Comparison of ENCODE assay signal across 9 mouse cellular contexts in genomic region chr3:87909381-87909780, GRCm38 (mm10). TPM values are rescaled to one million over a fixed set of nuclear protein-coding genes. Genes with fewer than 3 reads are reported as not detected.
A peak's percentile ranks its signal among the peaks of the same experiment; 100 is the strongest.
DNase-seq lines count a peak whose midpoint lies in the region; ATAC-seq and TF ChIP-seq lines count a peak whose summit lies in the region.
"Had no signal": no experiment of that assay in that cellular context is flagged by ENCODE, and none has a peak within 500 bp of the region (broad histone marks: within the 10 kb centered on the region; RNA-seq: fewer than 3 reads in every experiment).

No protein-coding gene starts in this region.

- ATAC-seq in lung, postnatal 0 days = no peak
- ATAC-seq in intestine, embryonic 14.5 days (replicated peaks; ENCODE audit: low FRiP score, low TSS enrichment, low read depth) = no peak
- ATAC-seq: CD4-positive, CD25-positive, alpha-beta regulatory T cell, adult 4 months had no signal

- H3K9ac ChIP-seq in lung, postnatal 0 days (replicated peaks; ENCODE audit: low read depth) = no peak overlapping the region
- no peak overlapping the region for H3K9ac ChIP-seq in intestine, embryonic 14.5 days (ENCODE audit: low read length)

- peaks cover 5% of the 10 kb centered on the region; the same call in 1 of the 2 replicates for H3K36me3 ChIP-seq in lung, postnatal 0 days (ENCODE audit: insufficient read depth, low read length)
- peaks cover 13% of the 10 kb centered on the region for H3K36me3 ChIP-seq in intestine, embryonic 14.5 days (ENCODE audit: control insufficient read depth, insufficient read depth, low read length)
- peaks cover 11% of the 10 kb centered on the region for H3K36me3 ChIP-seq in small intestine, adult 2 months (ENCODE audit: control insufficient read depth, insufficient read depth, low read length)

- no peak overlapping the region for H3K4me3 ChIP-seq in lung, postnatal 0 days (ENCODE audit: low read depth, low read length)
- H3K4me3 ChIP-seq in intestine, embryonic 14.5 days (ENCODE audit: low read depth, low read length) = no peak overlapping the region
- no peak overlapping the region for H3K4me3 ChIP-seq in small intestine, adult 2 months (ENCODE audit: low read depth, low read length)

- TF ChIP-seq EP300 in lung, postnatal 0 days (IDR thresholded peaks at IDR 0.05) = no peak

- peak; percentile 19 for DNase-seq in cerebellum, adult 9-11 months
- no peak for DNase-seq in cerebellum, adult 18-20 months
- DNase-seq in lung, postnatal 0 days (ENCODE audit: low spot score) = peak; percentile 36
- DNase-seq in lung, postnatal 4 days = no peak
- no peak for DNase-seq in intestine, embryonic 14.5 days (ENCODE audit: low spot score)
- no peak for DNase-seq in thymus, postnatal 4 days
- DNase-seq in adrenal gland, postnatal 4 days (ENCODE audit: low spot score in 2 of 2) = no peak

- H3K4me1 ChIP-seq in lung, postnatal 0 days (ENCODE audit: insufficient read depth, low read depth, low read length) = peaks cover 28% of the 10 kb centered on the region
- peaks cover 36% of the 10 kb centered on the region for H3K4me1 ChIP-seq in intestine, embryonic 14.5 days (replicated peaks; ENCODE audit: control insufficient read depth, insufficient read depth, low read length)
- H3K4me1 ChIP-seq in small intestine, adult 2 months (ENCODE audit: control insufficient read depth, insufficient read depth, insufficient read length, low read length) = peaks cover 23% of the 10 kb centered on the region

- 85% methylated on average over 2 of the region's 2 CpGs for WGBS in lung, postnatal 0 days
- WGBS in intestine, embryonic 14.5 days = 93% methylated on average over 2 of the region's 2 CpGs
- whole genome bisulfite sequencing in small intestine, adult 2 months = 86% methylated on average over 2 of the region's 2 CpGs

- H3K9me3 ChIP-seq in lung, postnatal 0 days (ENCODE audit: low read length) = no peaks in the 10 kb centered on the region
- H3K9me3 ChIP-seq in intestine, embryonic 14.5 days (ENCODE audit: control insufficient read depth, low read length) = no peaks in the 10 kb centered on the region

- H3K4me2 ChIP-seq in lung, postnatal 0 days (replicated peaks; ENCODE audit: low read depth, low read length) = peak overlapping the region; percentile 53
- peak overlapping the region; percentile 49 for H3K4me2 ChIP-seq in intestine, embryonic 14.5 days (ENCODE audit: low read length)

- H3K27ac ChIP-seq in lung, postnatal 0 days (ENCODE audit: low read length) = peak overlapping the region; percentile 97
- peak overlapping the region; percentile 72 for H3K27ac ChIP-seq in intestine, embryonic 14.5 days (ENCODE audit: low read depth)
- peak overlapping the region; percentile 69 for H3K27ac ChIP-seq in small intestine, adult 2 months (ENCODE audit: insufficient read depth, low read depth, low read length)

- H3K27me3 ChIP-seq in lung, postnatal 0 days (replicated peaks; ENCODE audit: insufficient read depth, low read length) = no peaks in the 10 kb centered on the region
- no peaks in the 10 kb centered on the region for H3K27me3 ChIP-seq in intestine, embryonic 14.5 days (replicated peaks; ENCODE audit: control insufficient read depth, insufficient read depth, low read length)
- H3K27me3 ChIP-seq in small intestine, adult 2 months (ENCODE audit: control insufficient read depth, insufficient read depth, low read length) = no peaks in the 10 kb centered on the region

- TF ChIP-seq POLR2A in small intestine, adult 2 months (IDR thresholded peaks at IDR 0.05; ENCODE audit: low read depth, low read length) = no peak

- TF ChIP-seq CTCF in lung, postnatal 0 days (IDR thresholded peaks at IDR 0.05) = no peak
- TF ChIP-seq CTCF in small intestine, adult 2 months (IDR thresholded peaks at IDR 0.05; ENCODE audit: extremely low read depth, insufficient read length, insufficient replicate concordance, low read depth, low read length) = no peak

RNA-seq across cellular contexts. Expression of gene Hdgf, which starts 3.3 kb away (rescaled TPM):
- 186 and 199 TPM in 2 replicates for polyA plus RNA-seq in lung, postnatal 0 days (2015; fragmentation: Nextera tagmentation; extraction: Ambion mirVana)
- polyA plus RNA-seq in intestine, embryonic 14.5 days (2014; fragmentation: Nextera tagmentation; extraction: Ambion mirVana) = 167 and 246 TPM in 2 replicates
- polyA plus RNA-seq in small intestine, adult 2 months (2012; rRNA removed) = 20.0 and 44.5 TPM in 2 replicates
- 100 to 1,000 TPM; 205 to 213 TPM for total RNA-seq in adrenal gland, postnatal 4 days (2021)

RNA-seq across cellular contexts. Expression of gene Mrpl24, which starts 9.9 kb away (rescaled TPM):
- polyA plus RNA-seq in lung, postnatal 0 days (2015; fragmentation: Nextera tagmentation; extraction: Ambion mirVana) = 61.6 and 66.6 TPM in 2 replicates
- polyA plus RNA-seq in intestine, embryonic 14.5 days (2014; fragmentation: Nextera tagmentation; extraction: Ambion mirVana) = 73.3 and 74.2 TPM in 2 replicates
- 12.5 and 25.5 TPM in 2 replicates for polyA plus RNA-seq in small intestine, adult 2 months (2012; rRNA removed)
- total RNA-seq in adrenal gland, postnatal 4 days (2021) = 100 to 1,000 TPM; 135 to 138 TPM

RNA-seq across cellular contexts. Expression of gene Isg20l2, which starts 20.7 kb away (rescaled TPM):
- polyA plus RNA-seq in lung, postnatal 0 days (2015; fragmentation: Nextera tagmentation; extraction: Ambion mirVana) = 22.5 and 24.9 TPM in 2 replicates
- polyA plus RNA-seq in intestine, embryonic 14.5 days (2014; fragmentation: Nextera tagmentation; extraction: Ambion mirVana) = 32.8 and 35.9 TPM in 2 replicates
- 3.9 and 7.0 TPM in 2 replicates for polyA plus RNA-seq in small intestine, adult 2 months (2012; rRNA removed)
- total RNA-seq in adrenal gland, postnatal 4 days (2021) = 10 to 100 TPM; 31.0 to 33.5 TPM

RNA-seq across cellular contexts. Expression of gene Rrnad1, which starts 21.1 kb away (rescaled TPM):
- polyA plus RNA-seq in lung, postnatal 0 days (2015; fragmentation: Nextera tagmentation; extraction: Ambion mirVana) = 10.8 and 11.2 TPM in 2 replicates
- 17.9 and 21.8 TPM in 2 replicates for polyA plus RNA-seq in intestine, embryonic 14.5 days (2014; fragmentation: Nextera tagmentation; extraction: Ambion mirVana)
- 12.5 and 17.3 TPM in 2 replicates for polyA plus RNA-seq in small intestine, adult 2 months (2012; rRNA removed)
- 10 to 100 TPM; 21.9 to 24.9 TPM for total RNA-seq in adrenal gland, postnatal 4 days (2021)

RNA-seq across cellular contexts. Expression of gene Prcc, which starts 24.0 kb away (rescaled TPM):
- 9.7 and 9.8 TPM in 2 replicates for polyA plus RNA-seq in lung, postnatal 0 days (2015; fragmentation: Nextera tagmentation; extraction: Ambion mirVana)
- 14.3 and 14.7 TPM in 2 replicates for polyA plus RNA-seq in intestine, embryonic 14.5 days (2014; fragmentation: Nextera tagmentation; extraction: Ambion mirVana)
- 13.4 and 27.1 TPM in 2 replicates for polyA plus RNA-seq in small intestine, adult 2 months (2012; rRNA removed)
- 10 to 100 TPM; 67.0 to 74.2 TPM for total RNA-seq in adrenal gland, postnatal 4 days (2021)

Comparison
In these comparisons a context has a peak if more than half of its experiments do, and no peak if none do; other contexts are left out.
1. DNase-seq: peak in cerebellum, adult 9-11 months (single experiment) and lung, postnatal 0 days (single experiment); none in cerebellum, adult 18-20 months (0 of 2), lung, postnatal 4 days (0 of 2), intestine, embryonic 14.5 days (single experiment), thymus, postnatal 4 days (single experiment) and adrenal gland, postnatal 4 days (0 of 2).
2. Peak in every context shown above with its lines, with median percentiles within 50 percentile points of each other: H3K27ac ChIP-seq.